Mouse (Mus musculus): ENCODE measurements at regions not wholly inside any gene's neighbourhood (a gene's known extent, or its start where the extent isn't known, plus 50 kb on each side); places are given as distances from the start of the nearest gene placed in this dataset.

DNA sequence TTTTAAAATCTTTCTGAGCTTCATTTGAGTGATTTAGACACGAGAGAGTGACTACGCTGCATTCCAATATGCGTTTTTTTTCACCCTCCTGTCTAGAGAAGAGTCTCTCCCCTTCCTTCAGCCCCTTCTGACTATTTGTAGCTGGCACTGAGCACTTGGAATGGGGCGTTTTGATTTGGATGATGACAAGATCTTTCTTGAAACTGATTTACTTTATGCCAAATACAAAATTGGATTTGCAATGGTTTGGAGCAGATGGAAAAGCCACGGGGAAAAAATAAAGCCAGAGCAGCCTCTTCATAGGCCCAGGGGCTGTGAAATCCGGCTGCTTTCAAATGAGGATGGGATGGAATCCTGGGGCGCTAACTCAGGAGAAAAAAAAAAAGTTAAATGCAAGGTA, 196.0 kb downstream of the Fam84b start:
- ATAC-seq (ENCODE audit: insufficient read depth) = no peak

GRCm38 (mm10) chr15:60655113-60655512, 198.5 kb downstream of the Fam84b start:
- Histone ChIP-seq H3K4me1 (replicated peaks; ENCODE audit: control insufficient read depth in 2 of 2, insufficient read depth in 2 of 2, low read length in 1 of 2) (no peaks in the 10 kb centered on the region), H3K4me2 (ENCODE audit: low read depth) (no peak overlapping the region), H3K9me3 (ENCODE audit: control insufficient read depth, low read length) (no peaks in the 10 kb centered on the region), H3K4me3 (ENCODE audit: insufficient read depth in 1 of 2, low read depth in 2 of 2, low read length in 2 of 2) (no peak overlapping the region), H3K27ac (no peak overlapping the region), H3K27me3 (ENCODE audit: control insufficient read depth, insufficient read depth, low read length) (no peaks in the 10 kb centered on the region), H3K36me3 (replicated peaks; ENCODE audit: control insufficient read depth, insufficient read depth, low read depth) (no peaks in the 10 kb centered on the region), H3K9ac (replicated peaks) (no peak overlapping the region)
- ATAC-seq (ENCODE audit: insufficient read depth) (no peak), DNase-seq (ENCODE audit: low read depth in 3 of 3, low spot score in 3 of 3) (no peak)
- no peak for TF ChIP-seq EP300 (IDR thresholded peaks at IDR 0.05; ENCODE audit: low read depth)
- TF ChIP-seq CTCF (IDR thresholded peaks at IDR 0.05; ENCODE audit: low read depth) = no peak
- 54% methylated on average over 3 of the region's 3 CpGs for WGBS (ENCODE audit: insufficient replicate concordance)

More for the DNA sequence above, 196.0 kb downstream of the Fam84b start:
- Histone ChIP-seq H3K27me3 (ENCODE audit: control insufficient read depth, insufficient read depth, low read length) (no peaks in the 10 kb centered on the region), H3K36me3 (replicated peaks; ENCODE audit: control insufficient read depth, insufficient read depth, low read depth) (no peaks in the 10 kb centered on the region), H3K27ac (no peak overlapping the region), H3K4me3 (ENCODE audit: insufficient read depth in 1 of 2, low read depth in 2 of 2, low read length in 2 of 2) (no peak overlapping the region), H3K9me3 (ENCODE audit: control insufficient read depth, low read length) (no peaks in the 10 kb centered on the region), H3K4me1 (replicated peaks; ENCODE audit: control insufficient read depth in 2 of 2, insufficient read depth in 2 of 2, low read length in 1 of 2) (no peaks in the 10 kb centered on the region), H3K9ac (replicated peaks) (no peak overlapping the region), H3K4me2 (ENCODE audit: low read depth) (no peak overlapping the region)
- 56% methylated on average over 7 of the region's 7 CpGs for WGBS (ENCODE audit: insufficient replicate concordance)
- no peak for TF ChIP-seq EP300 (IDR thresholded peaks at IDR 0.05; ENCODE audit: low read depth)
- TF ChIP-seq CTCF (IDR thresholded peaks at IDR 0.05; ENCODE audit: low read depth) = no peak
- DNase-seq (ENCODE audit: low read depth in 3 of 3, low spot score in 3 of 3) = no peak

- H3K27ac ChIP-seq = no peak overlapping the region
- H3K27me3 ChIP-seq (ENCODE audit: control insufficient read depth, insufficient read depth, low read length) = no peaks in the 10 kb centered on the region
- no peaks in the 10 kb centered on the region for H3K9me3 ChIP-seq (ENCODE audit: control insufficient read depth, low read length)
- DNase-seq (ENCODE audit: low read depth in 3 of 3, low spot score in 3 of 3) (no peak), ATAC-seq (ENCODE audit: insufficient read depth) (no peak)
- WGBS (ENCODE audit: insufficient replicate concordance) = 75% methylated on average over 2 of the region's 2 CpGs
- H3K4me2 ChIP-seq (ENCODE audit: low read depth) = no peak overlapping the region
- TF ChIP-seq CTCF (IDR thresholded peaks at IDR 0.05; ENCODE audit: low read depth) (no peak), EP300 (IDR thresholded peaks at IDR 0.05; ENCODE audit: low read depth) (no peak)
- H3K4me3 ChIP-seq (ENCODE audit: insufficient read depth in 1 of 2, low read depth in 2 of 2, low read length in 2 of 2) = no peak overlapping the region
- no peak overlapping the region for H3K9ac ChIP-seq (replicated peaks)
- H3K36me3 ChIP-seq (replicated peaks; ENCODE audit: control insufficient read depth, insufficient read depth, low read depth) = no peaks in the 10 kb centered on the region
- no peaks in the 10 kb centered on the region for H3K4me1 ChIP-seq (replicated peaks; ENCODE audit: control insufficient read depth in 2 of 2, insufficient read depth in 2 of 2, low read length in 1 of 2)
Measured at GRCm38 (mm10) chr15:60649252-60649651, 204.3 kb downstream of the Fam84b start.

GRCm38 (mm10) chr15:60641770-60642169, 211.8 kb downstream of the Fam84b start:
- no peaks in the 10 kb centered on the region for H3K9me3 ChIP-seq (ENCODE audit: control insufficient read depth, low read length)
- TF ChIP-seq EP300 (IDR thresholded peaks at IDR 0.05; ENCODE audit: low read depth) (no peak), CTCF (IDR thresholded peaks at IDR 0.05; ENCODE audit: low read depth) (no peak)
- WGBS (ENCODE audit: insufficient replicate concordance) = 75% methylated on average over 1 of the region's 1 CpGs

DNA sequence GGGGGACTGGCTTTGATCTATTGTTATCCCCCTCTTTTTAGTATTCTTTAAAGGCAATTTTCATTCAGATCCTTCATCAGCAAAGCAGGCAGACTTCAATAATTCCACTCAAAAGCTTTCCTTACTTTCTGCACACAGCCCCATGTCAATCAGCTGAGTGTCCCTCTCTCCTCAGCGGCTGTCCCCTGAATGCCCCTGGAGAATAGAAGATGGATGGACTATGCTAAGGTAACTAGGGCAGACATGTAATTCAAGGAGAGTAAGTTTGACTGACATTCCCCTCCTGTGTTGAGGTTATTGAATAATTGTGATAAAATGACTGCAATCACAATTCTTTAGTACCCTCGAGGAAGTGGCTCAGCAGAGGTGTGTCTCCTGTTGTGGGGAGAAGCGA, 220.1 kb downstream of the Fam84b start:
- Histone ChIP-seq H3K27ac (no peak overlapping the region), H3K4me1 (replicated peaks; ENCODE audit: control insufficient read depth in 2 of 2, insufficient read depth in 2 of 2, low read length in 1 of 2) (no peaks in the 10 kb centered on the region), H3K9me3 (ENCODE audit: control insufficient read depth, low read length) (no peaks in the 10 kb centered on the region), H3K9ac (replicated peaks) (no peak overlapping the region), H3K27me3 (ENCODE audit: control insufficient read depth, insufficient read depth, low read length) (no peaks in the 10 kb centered on the region), H3K4me3 (ENCODE audit: insufficient read depth in 1 of 2, low read depth in 2 of 2, low read length in 2 of 2) (no peak overlapping the region), H3K36me3 (replicated peaks; ENCODE audit: control insufficient read depth, insufficient read depth, low read depth) (no peaks in the 10 kb centered on the region), H3K4me2 (ENCODE audit: low read depth) (no peak overlapping the region)
- no peak for DNase-seq (ENCODE audit: low read depth in 3 of 3, low spot score in 3 of 3)
- WGBS (ENCODE audit: insufficient replicate concordance) = 41% methylated on average over 3 of the region's 3 CpGs
- TF ChIP-seq EP300 (IDR thresholded peaks at IDR 0.05; ENCODE audit: low read depth) (no peak), CTCF (IDR thresholded peaks at IDR 0.05; ENCODE audit: low read depth) (no peak)
- ATAC-seq (ENCODE audit: insufficient read depth) = no peak

More at GRCm38 (mm10) chr15:60641770-60642169, 211.8 kb downstream of the Fam84b start:
- Histone ChIP-seq H3K36me3 (replicated peaks; ENCODE audit: control insufficient read depth, insufficient read depth, low read depth) (no peaks in the 10 kb centered on the region), H3K27ac (no peak overlapping the region), H3K9ac (replicated peaks) (no peak overlapping the region), H3K4me2 (ENCODE audit: low read depth) (no peak overlapping the region), H3K27me3 (ENCODE audit: control insufficient read depth, insufficient read depth, low read length) (no peaks in the 10 kb centered on the region), H3K4me3 (ENCODE audit: insufficient read depth in 1 of 2, low read depth in 2 of 2, low read length in 2 of 2) (no peak overlapping the region), H3K4me1 (replicated peaks; ENCODE audit: control insufficient read depth in 2 of 2, insufficient read depth in 2 of 2, low read length in 1 of 2) (no peaks in the 10 kb centered on the region)
- no peak for ATAC-seq (ENCODE audit: insufficient read depth)
- no peak for DNase-seq (ENCODE audit: low read depth in 3 of 3, low spot score in 3 of 3)

Data from liver, embryonic 14.5 days (tissue).